Mouse (Mus musculus) skeletal muscle tissue, postnatal 0 days (tissue): ENCODE results near the gene Serinc4. TPM values are rescaled to one million over a fixed set of nuclear protein-coding genes. Genes with fewer than 3 reads are reported as not detected.

ENCODE experiments used
- microRNA-seq, 2 experiments: library from miRNA; unstranded; fragments of <30 nt; microRNA quantifications; one replicate each; pipeline ENCODE4; 2016
- polyA plus RNA-seq: library from polyadenylated mRNA; unstranded; fragments of >200 nt; fragmentation: Nextera tagmentation; extraction: Ambion mirVana; gene quantifications from 2 replicates; pipeline ENCODE4 v1.2.1, GENCODE M21; 2015

Serinc4 gene
- polyA plus RNA-seq = not detected in 2 replicates

DNA sequence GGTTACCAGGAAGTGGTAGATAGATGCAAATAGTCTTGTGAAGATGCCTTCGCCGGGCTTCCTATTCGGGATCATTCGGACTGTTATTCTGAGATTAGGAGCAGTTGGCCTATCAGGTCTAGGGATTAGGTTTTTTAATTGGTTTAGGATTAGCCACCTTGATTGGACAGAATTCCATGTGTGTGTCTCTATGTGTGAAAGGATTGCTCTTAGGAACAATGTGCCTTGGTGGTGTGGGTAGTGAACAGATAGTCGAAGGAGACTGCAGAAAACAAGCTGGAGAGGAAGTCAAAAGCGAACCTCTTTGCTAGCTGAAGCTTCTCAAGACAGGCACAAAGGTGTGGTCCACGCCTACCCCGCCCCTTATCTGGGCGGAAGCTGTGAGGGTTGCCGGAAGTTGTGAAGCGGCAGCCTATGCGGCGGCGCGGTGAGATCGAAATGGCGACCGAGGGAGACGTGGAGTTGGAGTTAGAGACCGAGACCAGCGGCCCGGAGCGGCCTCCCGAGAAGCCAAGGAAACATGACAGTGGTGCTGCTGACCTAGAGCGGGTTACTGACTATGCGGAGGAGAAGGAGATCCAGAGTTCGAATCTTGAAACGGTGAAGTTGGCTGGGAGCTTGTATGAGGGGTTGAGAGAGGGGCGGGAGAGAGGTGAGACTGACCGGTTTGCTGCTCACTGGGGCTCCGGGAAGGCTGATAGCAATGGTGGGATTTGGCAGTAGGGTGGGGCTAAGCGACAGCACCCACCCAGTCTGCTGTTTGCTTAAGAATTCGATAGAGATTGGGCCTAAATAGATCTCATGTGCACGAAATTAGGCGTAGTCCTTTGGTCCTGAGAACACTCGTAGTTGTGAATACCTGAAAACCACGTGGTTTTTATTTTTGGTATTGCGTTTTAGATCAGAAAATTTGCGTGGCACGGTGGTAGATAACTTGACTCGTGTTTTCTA, at the start of gene Serinc4:
Gene Serinc4 (minus strand): TSS at position 90 of the 951 bp plus-strand sequence.

DNA sequence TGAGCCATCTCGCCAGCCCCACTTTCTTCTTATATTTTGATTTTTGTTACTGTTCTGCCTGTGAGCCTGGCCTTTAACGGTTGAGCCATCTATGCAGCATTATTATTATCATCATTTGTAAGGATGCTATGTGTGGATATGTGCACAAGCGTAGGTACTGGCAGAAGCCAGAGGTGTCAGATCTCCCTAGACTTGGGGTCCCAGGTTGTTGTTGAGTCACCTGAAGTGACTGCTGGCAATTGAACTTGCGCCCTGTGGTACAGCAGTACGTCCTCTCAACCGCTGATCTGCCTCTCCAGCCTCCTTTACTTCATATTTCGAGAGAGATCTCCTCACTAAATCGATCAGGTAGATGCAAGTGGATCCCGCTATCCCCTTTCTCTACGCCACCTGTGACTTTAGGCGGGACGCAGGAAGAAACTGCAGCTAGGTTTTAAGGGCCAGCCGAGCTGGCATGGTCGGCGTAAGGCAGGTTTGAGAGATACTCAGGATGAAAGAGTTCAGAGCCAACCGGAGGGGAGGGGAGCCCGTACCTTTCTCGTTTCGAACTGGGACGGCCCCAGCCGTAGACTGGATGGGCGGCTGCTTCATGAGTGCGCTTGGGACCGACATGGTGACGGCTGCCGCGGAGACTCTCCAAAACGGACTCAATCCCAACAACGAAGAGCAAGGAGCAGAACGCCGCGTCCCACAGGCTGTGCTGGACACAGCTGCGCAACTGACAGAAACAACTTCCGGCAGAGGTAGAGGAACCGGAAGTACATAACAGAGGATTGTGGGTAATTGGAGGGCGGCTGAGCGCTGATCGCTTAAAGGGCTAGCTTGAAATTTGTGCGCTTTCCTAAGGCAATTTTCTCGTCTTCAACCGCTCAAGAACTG, 17.0 kb upstream of the Serinc4 start, which contains the start of gene Mfap1b:
Gene Mfap1b (minus strand): TSS at position 767 of the 879 bp plus-strand sequence.

DNA sequence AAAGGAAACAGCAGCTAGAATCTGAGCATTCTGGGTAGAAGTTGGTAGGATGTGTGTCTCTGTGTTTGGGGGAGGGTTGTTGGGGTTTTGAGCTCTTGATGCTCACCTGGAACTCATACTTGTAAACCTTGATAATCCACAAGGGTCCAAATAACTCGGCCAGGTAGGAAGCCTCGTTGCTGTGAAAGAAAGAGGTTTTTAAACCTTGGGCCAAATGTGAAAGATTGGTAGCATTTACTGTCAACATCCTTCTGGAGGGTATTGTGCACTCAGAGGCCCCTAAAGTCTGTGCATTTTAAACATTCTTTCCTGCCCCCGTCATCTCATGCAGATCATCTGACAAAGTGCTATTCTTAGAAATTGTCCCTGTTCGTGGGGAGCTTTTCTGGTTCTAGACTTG, 3.6 kb downstream of the Serinc4 start, which contains the start of gene Hypk:
Gene Hypk (plus strand): TSS at position 301 of the 400 bp plus-strand sequence.

DNA sequence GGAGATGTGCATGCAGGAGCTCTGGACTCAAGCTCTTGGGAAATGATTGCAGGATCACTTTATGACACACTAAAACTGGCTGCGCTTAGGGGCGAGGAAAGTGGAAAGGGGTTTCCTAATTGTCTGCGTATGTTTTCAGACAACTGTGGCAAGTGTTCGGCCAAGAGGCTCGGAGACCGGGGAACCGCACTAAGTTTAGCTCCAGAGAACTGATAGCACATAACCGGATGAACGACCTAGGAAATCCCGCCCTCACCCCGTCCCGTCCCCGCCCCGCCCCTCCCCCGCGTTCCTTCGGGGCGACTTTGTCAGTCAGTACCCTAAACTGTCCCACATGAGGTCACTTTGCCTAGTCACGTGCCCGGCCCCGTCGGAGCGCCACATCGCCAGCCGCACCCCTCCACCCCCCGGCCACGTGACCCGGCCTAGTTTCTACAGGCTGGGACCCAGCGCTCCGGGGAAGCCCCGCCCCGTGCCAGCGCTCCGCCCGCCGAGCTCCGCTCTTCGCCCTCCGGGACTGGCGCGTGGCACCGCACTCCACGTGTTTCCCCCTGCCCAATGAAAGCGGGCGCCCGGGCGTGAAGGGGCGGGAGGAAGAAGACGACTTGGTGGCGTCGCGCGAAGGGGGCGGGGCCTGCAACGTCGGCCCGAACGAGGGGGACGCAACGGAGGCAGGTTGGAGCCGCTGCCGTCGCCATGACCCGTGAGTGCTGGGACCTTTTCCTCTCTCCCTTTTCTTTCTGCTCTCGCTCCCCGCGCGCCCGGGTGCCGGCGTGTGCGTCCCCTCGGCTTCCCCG, 7.6 kb downstream of the Serinc4 start, which contains the start of gene Serf2:
Gene Serf2 (plus strand): TSS at position 457 of the 797 bp plus-strand sequence.

GRCm38 (mm10) chr2:121444178-121444577, 12.4 kb downstream of the Serinc4 start, which contains the start of gene Ell3:
Gene Ell3 (minus strand): TSS chr2:121444278.

DNA sequence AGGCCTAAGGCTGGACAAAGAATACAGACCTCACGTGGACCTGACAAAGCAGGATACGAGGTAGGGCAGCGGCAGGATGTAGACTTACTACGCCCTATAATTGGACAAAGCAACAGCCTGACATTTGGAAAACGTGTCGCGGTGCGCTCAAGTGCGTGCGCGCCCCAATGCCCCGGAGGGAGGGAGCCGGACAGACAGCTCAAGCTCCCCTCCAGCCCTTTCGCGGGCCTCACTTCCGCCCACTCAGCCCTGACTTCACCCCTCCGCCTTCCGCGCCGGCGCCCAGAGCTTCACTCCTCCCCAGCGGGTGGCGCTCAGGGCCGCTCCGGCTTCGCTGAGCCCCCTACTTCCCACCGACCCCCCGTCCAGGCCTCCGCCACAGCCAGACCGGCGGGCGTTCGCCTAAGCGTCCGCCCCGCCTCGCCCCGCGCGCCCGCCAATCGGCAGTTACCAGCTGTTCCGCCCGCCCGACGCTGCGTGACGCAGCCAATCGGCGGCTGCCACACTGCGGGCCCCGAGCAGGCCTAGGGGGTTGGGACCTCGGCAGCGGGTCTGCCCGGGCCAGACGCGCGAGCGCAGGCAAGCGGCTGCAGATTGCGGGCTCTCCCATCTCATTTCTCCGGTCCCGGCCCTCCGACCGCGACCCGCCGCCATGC, 43.1 kb downstream of the Serinc4 start, which contains the start of the genes Pdia3 and Catsper2:
Gene Pdia3 (plus strand): TSS at position 389 of the 656 bp plus-strand sequence.
Gene Catsper2 (minus strand): TSS at position 406 of the 656 bp plus-strand sequence.

Small RNA genes lying within 50 kb of the gene (microRNA-seq; reads per million reads assigned to microRNA genes)
- gene Gm22953 = 0 to 0.21 reads per million in 2 experiments

Other genes starting within 250 kb of the Serinc4 start
- 10.7 and 16.0 TPM in 2 replicates for gene Trp53bp1, start 185.4 kb downstream of the Serinc4 start, polyA plus RNA-seq
- gene Map1a, start 167.2 kb downstream of the Serinc4 start, polyA plus RNA-seq = 2.0 TPM in 2 replicates
- 7.0 and 8.7 TPM in 2 replicates for gene Ppip5k1, start 101.4 kb downstream of the Serinc4 start, polyA plus RNA-seq
- gene Ckmt1, start 99.1 kb downstream of the Serinc4 start, polyA plus RNA-seq = 2.0 TPM in 1 of 2 replicates, not detected in the other
- gene Strc, start 69.6 kb downstream of the Serinc4 start, polyA plus RNA-seq = not detected in 2 replicates
- gene Pdia3, start 43.0 kb downstream of the Serinc4 start, polyA plus RNA-seq = 166 and 212 TPM in 2 replicates
- 3.2 and 4.4 TPM in 2 replicates for gene Catsper2, start 43.0 kb downstream of the Serinc4 start, polyA plus RNA-seq
- 0.12 and 0.67 TPM in 2 replicates for gene Ell3, start 12.5 kb downstream of the Serinc4 start, polyA plus RNA-seq
- gene Serf2, start 7.6 kb downstream of the Serinc4 start, polyA plus RNA-seq = 562 and 617 TPM in 2 replicates
- 89.7 and 91.1 TPM in 2 replicates for gene Hypk, start 3.5 kb downstream of the Serinc4 start, polyA plus RNA-seq
- gene Mfap1b, start 17.3 kb upstream of the Serinc4 start, polyA plus RNA-seq = 36.7 and 41.5 TPM in 2 replicates
- 15.6 and 17.9 TPM in 2 replicates for gene Mfap1a, start 49.9 kb upstream of the Serinc4 start, polyA plus RNA-seq
- gene Wdr76, start 49.9 kb upstream of the Serinc4 start, polyA plus RNA-seq = 1.9 and 2.6 TPM in 2 replicates